Mouse (Mus musculus) embryo, embryonic 10 days (tissue): ENCODE measurements around the gene Actr5.

Source experiments
- DNase-seq: peaks from one replicate; pipeline ENCODE4 v3.0.0-alpha.2; 2015; ENCODE audit warnings: low spot score

Actr5 gene

GRCm38 (mm10) chr2:158687804-158688241, 63.1 kb downstream of the Actr5 start:
- DNase-seq = no peak
